ENCODE assay signal across 14 mouse cellular contexts in the genomic region with DNA sequence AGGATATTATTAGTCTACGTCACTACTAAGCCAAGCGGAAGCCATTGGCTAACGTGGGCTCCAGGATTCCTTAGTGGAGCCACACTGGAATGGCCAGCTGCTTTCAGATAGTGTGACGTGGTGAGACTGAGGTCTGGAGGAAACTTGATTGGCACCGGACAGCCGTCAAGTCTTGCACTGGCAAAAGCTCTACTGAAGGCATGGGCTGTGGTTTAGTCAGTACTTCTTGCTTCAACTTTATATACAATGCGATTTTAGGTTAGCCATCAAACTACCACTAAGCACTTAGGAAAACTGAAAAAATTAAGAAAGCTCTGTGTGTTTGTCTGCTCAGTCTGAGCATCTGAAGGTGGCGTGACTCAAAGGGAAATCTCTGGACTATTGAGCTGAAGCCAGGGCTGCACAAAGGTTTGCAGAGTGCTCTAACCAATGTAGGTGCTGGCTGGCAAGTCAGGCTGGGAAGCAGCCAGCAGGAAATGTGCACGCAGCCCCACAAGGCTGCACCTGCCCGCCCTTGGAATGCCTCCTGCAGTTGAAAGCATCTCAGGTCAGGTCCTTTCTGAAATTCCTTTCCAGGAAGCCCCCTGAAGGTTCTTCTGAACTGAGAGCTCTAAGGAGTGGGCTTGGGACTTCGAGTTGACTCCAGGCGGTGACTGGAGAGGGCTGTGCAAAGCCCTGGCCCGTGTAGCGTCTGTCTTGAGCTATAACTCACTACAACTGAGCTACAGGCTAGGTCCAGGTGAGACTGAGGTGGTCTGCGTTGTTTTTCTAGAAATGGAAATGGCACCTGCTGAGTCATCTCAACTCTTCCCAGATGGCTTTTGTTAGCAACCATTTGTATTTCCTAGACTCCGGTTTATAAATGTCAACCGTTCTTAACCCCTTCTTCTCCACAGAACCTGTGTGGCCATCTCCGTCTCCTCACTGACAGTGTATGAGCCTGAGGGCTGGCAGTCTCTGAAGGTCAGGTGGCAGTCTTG.
DNase-seq lines count a peak whose midpoint lies in the region; ATAC-seq and TF ChIP-seq lines count a peak whose summit lies in the region.
"Had no signal": no experiment of that assay in that cellular context is flagged by ENCODE, and none has a peak within 500 bp of the region (broad histone marks: within the 10 kb centered on the region; RNA-seq: fewer than 3 reads in every experiment).

No protein-coding gene starts in this region.

- no peak for DNase-seq in heart, embryonic 10.5 days (ENCODE audit: low spot score)
- no peak for DNase-seq in heart, postnatal 36 days
- DNase-seq in lung, postnatal 36 days, result peak; percentile 46
- DNase-seq in lung, postnatal 14 days, result no peak
- peak; percentile 60 to 73 for DNase-seq in kidney, postnatal 36 days
- no peak for DNase-seq in heart, postnatal 14 days
- DNase-seq: cerebellum, postnatal 14 days; gastrocnemius, postnatal 14 days; right cerebral cortex, postnatal 4 days had no signal

- intact Hi-C loops in heart, postnatal 36 days (cut with DNase I), result no loop called here
- intact Hi-C loops in heart, postnatal 14 days (cut with DNase I), result no loop called here

- H3K27ac ChIP-seq in heart, embryonic 10.5 days, result 0 out of 2 replicates have a peak overlapping the region, but pooled peaks have one; percentile 43
- H3K27ac ChIP-seq: embryonic facial prominence, embryonic 12.5 days; forebrain, embryonic 13.5 days; hindbrain, embryonic 15.5 days had no signal

- peaks cover 60% of the 10 kb centered on the region for H3K4me1 ChIP-seq in heart, embryonic 10.5 days

- TF ChIP-seq CTCF in C2C12 (IDR thresholded peaks at IDR 0.05; ENCODE audit: control insufficient read depth, insufficient read depth, insufficient read length), result no peak

- 67% methylated on average over 18 of the region's 18 CpGs for WGBS in heart, embryonic 10.5 days

- no peak for ATAC-seq in inflammation-experienced regulatory T-cells, adult 6 months
- ATAC-seq: forebrain, embryonic 13.5 days had no signal

- no peak overlapping the region for H3ac ChIP-seq in C2C12 (ENCODE audit: control insufficient read depth, insufficient read length, low read depth)

- H3K4me3 ChIP-seq in heart, embryonic 10.5 days, result no peak overlapping the region
- no peak overlapping the region for H3K4me3 ChIP-seq in C2C12 (ENCODE audit: insufficient read depth, poor library complexity, severe bottlenecking)
- H3K4me3 ChIP-seq: embryonic facial prominence, embryonic 12.5 days; forebrain, embryonic 13.5 days; hindbrain, embryonic 15.5 days had no signal

- H3K79me3 ChIP-seq in C2C12 (ENCODE audit: low read depth), result no peaks in the 10 kb centered on the region

- no peaks in the 10 kb centered on the region for H3K79me2 ChIP-seq in C2C12 (ENCODE audit: control insufficient read depth, insufficient read depth)

- H3K9me3 ChIP-seq in heart, embryonic 10.5 days, result no peaks in the 10 kb centered on the region
- H3K9me3 ChIP-seq: embryonic facial prominence, embryonic 12.5 days; forebrain, embryonic 13.5 days; hindbrain, embryonic 15.5 days had no signal

- peaks cover 10% of the 10 kb centered on the region; the same call in 1 of the 2 replicates for H3K27me3 ChIP-seq in heart, embryonic 10.5 days (ENCODE audit: insufficient read depth, poor library complexity, severe bottlenecking)
- H3K27me3 ChIP-seq in C2C12 (ENCODE audit: control insufficient read depth, insufficient read depth, insufficient read length), result no peaks in the 10 kb centered on the region
- H3K27me3 ChIP-seq: forebrain, embryonic 13.5 days; hindbrain, embryonic 15.5 days had no signal

- no peaks in the 10 kb centered on the region for H3K36me3 ChIP-seq in heart, embryonic 10.5 days
- H3K36me3 ChIP-seq in C2C12 (ENCODE audit: control insufficient read depth, insufficient read depth), result no peaks in the 10 kb centered on the region
- H3K36me3 ChIP-seq: embryonic facial prominence, embryonic 12.5 days; hindbrain, embryonic 15.5 days had no signal

TF ChIP-seq in C2C12, 6 proteins besides CTCF, POLR2A, EP300 and RAD21:
- peak; percentile 93 for TF ChIP-seq MYOD1 (IDR thresholded peaks at IDR 0.05; ENCODE audit: control insufficient read depth, insufficient read length, low read depth)
- no peak for TF ChIP-seq MYOG (IDR thresholded peaks at IDR 0.05; ENCODE audit: control insufficient read depth, extremely low read depth, insufficient read length)

Comparison
In these comparisons a context has a peak if more than half of its experiments do, and no peak if none do; other contexts are left out.
1. DNase-seq: peak in lung, postnatal 36 days (single experiment) and kidney, postnatal 36 days (2 of 2); none in heart, embryonic 10.5 days (single experiment), heart, postnatal 36 days (0 of 2), lung, postnatal 14 days (single experiment) and heart, postnatal 14 days (0 of 2).